Mouse (Mus musculus): ENCODE measurements around the gene Zmym4. TPM values are rescaled to one million over a fixed set of nuclear protein-coding genes. Genes with fewer than 3 reads are reported as not detected.

The Zmym4 gene
- polyA plus RNA-seq, 2 experiments = 20.0 to 24.0 TPM

DNA sequence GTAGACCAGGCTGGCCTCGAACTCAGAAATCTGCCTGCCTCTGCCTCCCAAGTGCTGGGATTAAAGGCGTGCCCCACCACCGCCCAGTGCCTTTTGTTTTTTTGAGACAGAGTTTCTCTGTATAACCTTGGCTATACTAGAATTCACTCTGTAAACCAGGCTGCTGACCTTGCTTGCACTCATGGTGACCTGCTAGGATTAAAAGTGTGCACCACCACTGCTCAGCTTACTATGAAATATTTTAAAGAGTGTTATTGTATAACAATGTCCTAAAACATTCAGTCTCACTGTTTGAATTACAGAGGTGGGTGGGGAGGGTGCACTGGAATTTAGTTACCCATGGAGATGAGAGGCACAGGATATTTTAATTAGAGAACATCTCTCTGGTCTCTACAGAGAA lies 25.1 kb downstream of the Zmym4 start:
- Histone ChIP-seq H3K4me2 (replicated peaks; ENCODE audit: low read depth, low read length, severe bottlenecking) (no peak overlapping the region), H3K9me3 (ENCODE audit: control insufficient read depth, low read length) (no peaks in the 10 kb centered on the region), H3K36me3 (ENCODE audit: control insufficient read depth, insufficient read depth, low read length) (peaks cover 32% of the 10 kb centered on the region), H3K27me3 (ENCODE audit: control insufficient read depth, insufficient read depth, low read length) (no peaks in the 10 kb centered on the region), H3K4me1 (ENCODE audit: control insufficient read depth, insufficient read depth, low read length) (no peaks in the 10 kb centered on the region), H3K27ac (replicated peaks; ENCODE audit: low read depth, low read length) (no peak overlapping the region), H3K4me3 (replicated peaks; ENCODE audit: low read length) (no peak overlapping the region), H3K9ac (ENCODE audit: low read depth, low read length, severe bottlenecking) (no peak overlapping the region)
- DNase-seq (ENCODE audit: low spot score) = no peak
- no peak for TF ChIP-seq POLR2A (IDR thresholded peaks at IDR 0.05; ENCODE audit: borderline replicate concordance, extremely low read depth, insufficient read depth, insufficient read length)
- ATAC-seq (ENCODE audit: low FRiP score, low read depth) = no peak
- 98% methylated on average over 3 of the region's 3 CpGs for WGBS

- Histone ChIP-seq H3K4me3 (replicated peaks; ENCODE audit: low read length) (no peak overlapping the region), H3K9ac (ENCODE audit: low read depth, low read length, severe bottlenecking) (no peak overlapping the region), H3K27me3 (ENCODE audit: control insufficient read depth, insufficient read depth, low read length) (no peaks in the 10 kb centered on the region), H3K27ac (replicated peaks; ENCODE audit: low read depth, low read length) (no peak overlapping the region), H3K4me1 (ENCODE audit: control insufficient read depth, insufficient read depth, low read length) (no peaks in the 10 kb centered on the region), H3K4me2 (replicated peaks; ENCODE audit: low read depth, low read length, severe bottlenecking) (no peak overlapping the region), H3K36me3 (ENCODE audit: control insufficient read depth, insufficient read depth, low read length) (peaks cover 24% of the 10 kb centered on the region), H3K9me3 (ENCODE audit: control insufficient read depth, low read length) (no peaks in the 10 kb centered on the region)
- ATAC-seq (ENCODE audit: low FRiP score, low read depth) = no peak
- 87% methylated on average over 1 of the region's 1 CpGs for WGBS
- TF ChIP-seq POLR2A (IDR thresholded peaks at IDR 0.05; ENCODE audit: borderline replicate concordance, extremely low read depth, insufficient read depth, insufficient read length) = no peak
- no peak for DNase-seq (ENCODE audit: low spot score)
Measured at GRCm38 (mm10) chr4:126927701-126928100, 40.2 kb downstream of the Zmym4 start.

- Histone ChIP-seq H3K36me3 (ENCODE audit: control insufficient read depth, insufficient read depth, low read length) (peaks cover 71% of the 10 kb centered on the region), H3K27me3 (ENCODE audit: control insufficient read depth, insufficient read depth, low read length) (no peaks in the 10 kb centered on the region), H3K9me3 (ENCODE audit: control insufficient read depth, low read length) (no peaks in the 10 kb centered on the region), H3K27ac (replicated peaks; ENCODE audit: low read depth, low read length) (no peak overlapping the region), H3K9ac (ENCODE audit: low read depth, low read length, severe bottlenecking) (no peak overlapping the region), H3K4me3 (replicated peaks; ENCODE audit: low read length) (no peak overlapping the region), H3K4me2 (replicated peaks; ENCODE audit: low read depth, low read length, severe bottlenecking) (no peak overlapping the region), H3K4me1 (ENCODE audit: control insufficient read depth, insufficient read depth, low read length) (no peaks in the 10 kb centered on the region)
- no peak for ATAC-seq (ENCODE audit: low FRiP score, low read depth)
- 95% methylated on average over 8 of the region's 8 CpGs for WGBS
- no peak for TF ChIP-seq POLR2A (IDR thresholded peaks at IDR 0.05; ENCODE audit: borderline replicate concordance, extremely low read depth, insufficient read depth, insufficient read length)
- no peak for DNase-seq (ENCODE audit: low spot score)
Measured at GRCm38 (mm10) chr4:126889879-126890278, 78.1 kb downstream of the Zmym4 start.

DNA sequence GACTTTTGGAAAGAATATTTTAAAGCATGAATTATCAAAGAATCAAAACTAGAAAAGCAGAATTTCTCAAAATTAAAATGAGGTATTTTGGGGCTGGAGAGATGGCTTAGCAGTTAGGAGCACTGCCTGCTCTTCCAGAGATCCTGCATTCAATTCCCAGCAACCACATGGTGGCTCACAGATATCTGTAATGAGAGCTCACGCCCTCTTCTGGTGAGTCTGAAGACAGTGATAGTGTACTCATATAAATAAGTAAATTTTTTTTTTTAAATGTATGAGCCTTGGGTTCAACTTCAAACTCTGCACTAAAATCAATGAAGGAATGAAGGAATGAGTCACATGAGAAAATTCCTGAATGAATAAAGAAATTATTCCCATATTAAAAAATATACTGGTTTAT lies 82.0 kb downstream of the Zmym4 start:
- Histone ChIP-seq H3K4me1 (ENCODE audit: control insufficient read depth, insufficient read depth, low read length) (no peaks in the 10 kb centered on the region), H3K9ac (ENCODE audit: low read depth, low read length, severe bottlenecking) (no peak overlapping the region), H3K4me2 (replicated peaks; ENCODE audit: low read depth, low read length, severe bottlenecking) (no peak overlapping the region), H3K9me3 (ENCODE audit: control insufficient read depth, low read length) (no peaks in the 10 kb centered on the region), H3K27ac (replicated peaks; ENCODE audit: low read depth, low read length) (no peak overlapping the region), H3K36me3 (ENCODE audit: control insufficient read depth, insufficient read depth, low read length) (peaks cover 60% of the 10 kb centered on the region), H3K27me3 (ENCODE audit: control insufficient read depth, insufficient read depth, low read length) (no peaks in the 10 kb centered on the region), H3K4me3 (replicated peaks; ENCODE audit: low read length) (no peak overlapping the region)
- DNase-seq (ENCODE audit: low spot score) (no peak), ATAC-seq (ENCODE audit: low FRiP score, low read depth) (no peak)
- WGBS = 58% methylated on average over 1 of the region's 1 CpGs
- no peak for TF ChIP-seq POLR2A (IDR thresholded peaks at IDR 0.05; ENCODE audit: borderline replicate concordance, extremely low read depth, insufficient read depth, insufficient read length)

- WGBS = 94% methylated on average over 5 of the region's 5 CpGs
- no peak for TF ChIP-seq POLR2A (IDR thresholded peaks at IDR 0.05; ENCODE audit: borderline replicate concordance, extremely low read depth, insufficient read depth, insufficient read length)
- no peaks in the 10 kb centered on the region for H3K4me1 ChIP-seq (ENCODE audit: control insufficient read depth, insufficient read depth, low read length)
- no peaks in the 10 kb centered on the region for H3K27me3 ChIP-seq (ENCODE audit: control insufficient read depth, insufficient read depth, low read length)
- no peak overlapping the region for H3K9ac ChIP-seq (ENCODE audit: low read depth, low read length, severe bottlenecking)
- no peak overlapping the region for H3K4me2 ChIP-seq (replicated peaks; ENCODE audit: low read depth, low read length, severe bottlenecking)
- ATAC-seq (ENCODE audit: low FRiP score, low read depth) (no peak), DNase-seq (ENCODE audit: low spot score) (no peak)
- H3K27ac ChIP-seq (replicated peaks; ENCODE audit: low read depth, low read length) = no peak overlapping the region
- H3K36me3 ChIP-seq (ENCODE audit: control insufficient read depth, insufficient read depth, low read length) = peaks cover 60% of the 10 kb centered on the region
- no peak overlapping the region for H3K4me3 ChIP-seq (replicated peaks; ENCODE audit: low read length)
- no peaks in the 10 kb centered on the region for H3K9me3 ChIP-seq (ENCODE audit: control insufficient read depth, low read length)
Measured at GRCm38 (mm10) chr4:126883602-126884001, 84.3 kb downstream of the Zmym4 start.
